10 mouse cellular contexts compared by ENCODE assay signal in the genomic region with DNA sequence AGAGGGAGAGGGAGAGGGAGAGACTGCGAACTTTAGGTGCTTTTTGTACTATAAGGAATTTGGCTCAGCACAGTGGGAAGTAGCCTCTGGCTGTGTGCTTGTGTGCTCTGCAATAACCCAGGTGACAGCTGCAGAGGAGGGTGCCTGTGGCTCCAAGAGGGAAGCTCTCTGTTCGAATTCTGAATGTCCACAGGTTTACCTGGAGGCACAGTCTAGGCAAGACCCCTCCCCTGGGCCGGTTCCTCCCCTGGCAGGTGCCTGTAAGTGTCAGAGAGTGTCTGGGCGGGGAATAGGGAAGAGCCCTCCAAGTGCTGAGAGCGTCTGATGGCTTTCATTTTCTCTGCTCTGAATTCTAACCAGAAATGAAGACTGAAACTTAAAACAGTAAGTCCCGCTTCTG.
DNase-seq lines count a peak whose midpoint lies in the region; ATAC-seq and TF ChIP-seq lines count a peak whose summit lies in the region.
"Had no signal": no experiment of that assay in that cellular context is flagged by ENCODE, and none has a peak within 500 bp of the region (broad histone marks: within the 10 kb centered on the region; RNA-seq: fewer than 3 reads in every experiment).

No protein-coding gene starts in this region.

- DNase-seq in heart, adult 11 months: peak; percentile 89
- no peak for DNase-seq in heart, adult 8-10 months (ENCODE audit: low spot score)
- DNase-seq in midbrain, postnatal 0 days (ENCODE audit: low spot score): no peak
- DNase-seq in midbrain, embryonic 10.5 days (ENCODE audit: low spot score): no peak
- no peak for DNase-seq in frontal cortex, postnatal 14 days (ENCODE audit: low spot score in 2 of 2)
- DNase-seq: cerebellum, adult 11 months had no signal

- no peak overlapping the region for H3K4me3 ChIP-seq in midbrain, postnatal 0 days (ENCODE audit: low read depth, low read length)
- H3K4me3 ChIP-seq in midbrain, embryonic 10.5 days: no peak overlapping the region
- H3K4me3 ChIP-seq in intestine, embryonic 15.5 days (replicated peaks): no peak overlapping the region; the same call in 1 of the 2 replicates
- H3K4me3 ChIP-seq in stomach, embryonic 16.5 days (replicated peaks; ENCODE audit: low read length): peak overlapping the region; percentile 28
- no peak overlapping the region for H3K4me3 ChIP-seq in forebrain, embryonic 12.5 days (replicated peaks)

- no peaks in the 10 kb centered on the region for H3K27me3 ChIP-seq in midbrain, postnatal 0 days (ENCODE audit: insufficient read depth, low read length)
- no peaks in the 10 kb centered on the region for H3K27me3 ChIP-seq in midbrain, embryonic 10.5 days (ENCODE audit: low read depth, poor library complexity, severe bottlenecking)
- H3K27me3 ChIP-seq in intestine, embryonic 15.5 days (replicated peaks): no peaks in the 10 kb centered on the region
- H3K27me3 ChIP-seq in stomach, embryonic 16.5 days (ENCODE audit: control insufficient read depth, insufficient read depth, low read length): no peaks in the 10 kb centered on the region
- 0 out of 2 replicates have a peak, but pooled peaks cover 3% of the 10 kb centered on the region for H3K27me3 ChIP-seq in forebrain, embryonic 12.5 days

- no peak for TF ChIP-seq CTCF in midbrain, postnatal 0 days (IDR thresholded peaks at IDR 0.05)

- H3K9me3 ChIP-seq in midbrain, postnatal 0 days (ENCODE audit: low read length): no peaks in the 10 kb centered on the region
- no peaks in the 10 kb centered on the region; the same call in 1 of the 2 replicates for H3K9me3 ChIP-seq in midbrain, embryonic 10.5 days (replicated peaks)
- no peaks in the 10 kb centered on the region for H3K9me3 ChIP-seq in intestine, embryonic 15.5 days
- H3K9me3 ChIP-seq in stomach, embryonic 16.5 days (replicated peaks; ENCODE audit: control insufficient read depth, low read length): no peaks in the 10 kb centered on the region
- H3K9me3 ChIP-seq in forebrain, embryonic 12.5 days: 0 out of 2 replicates have a peak, but pooled peaks cover 3% of the 10 kb centered on the region

- H3K9ac ChIP-seq in midbrain, postnatal 0 days (replicated peaks; ENCODE audit: low read length, poor library complexity, severe bottlenecking): no peak overlapping the region
- H3K9ac ChIP-seq in intestine, embryonic 15.5 days: no peak overlapping the region
- peak overlapping the region; percentile 52 for H3K9ac ChIP-seq in stomach, embryonic 16.5 days (ENCODE audit: low read length)
- H3K9ac ChIP-seq in forebrain, embryonic 12.5 days: no peak overlapping the region

- ATAC-seq in midbrain, postnatal 0 days (ENCODE audit: low FRiP score): no peak
- peak; percentile 36; the same call in 1 of the 2 replicates for ATAC-seq in intestine, embryonic 15.5 days
- no peak for ATAC-seq in stomach, embryonic 16.5 days (ENCODE audit: insufficient read depth, low FRiP score)
- ATAC-seq in forebrain, embryonic 12.5 days (ENCODE audit: low FRiP score): no peak
- ATAC-seq: activated CD4-positive, CD25-positive, alpha-beta regulatory T cell, adult 4 months had no signal

- 0 out of 2 replicates have a peak overlapping the region, but pooled peaks have one; percentile 18 for H3K27ac ChIP-seq in midbrain, postnatal 0 days (ENCODE audit: low read depth, low read length)
- H3K27ac ChIP-seq in midbrain, embryonic 10.5 days (replicated peaks): no peak overlapping the region
- H3K27ac ChIP-seq in intestine, embryonic 15.5 days: no peak overlapping the region
- H3K27ac ChIP-seq in stomach, embryonic 16.5 days (ENCODE audit: low read length): no peak overlapping the region
- no peak overlapping the region for H3K27ac ChIP-seq in forebrain, embryonic 12.5 days

- WGBS in midbrain, postnatal 0 days: 29% methylated on average over 6 of the region's 6 CpGs
- 26% methylated on average over 6 of the region's 6 CpGs for WGBS in midbrain, embryonic 10.5 days
- 32% methylated on average over 6 of the region's 6 CpGs for WGBS in intestine, embryonic 15.5 days
- WGBS in stomach, embryonic 16.5 days: 32% methylated on average over 6 of the region's 6 CpGs
- WGBS in forebrain, embryonic 12.5 days: 17% methylated on average over 6 of the region's 6 CpGs

- no peaks in the 10 kb centered on the region for H3K36me3 ChIP-seq in midbrain, postnatal 0 days (ENCODE audit: insufficient read depth, low read length)
- H3K36me3 ChIP-seq in midbrain, embryonic 10.5 days: no peaks in the 10 kb centered on the region
- no peaks in the 10 kb centered on the region for H3K36me3 ChIP-seq in intestine, embryonic 15.5 days
- no peaks in the 10 kb centered on the region for H3K36me3 ChIP-seq in stomach, embryonic 16.5 days (ENCODE audit: control insufficient read depth, insufficient read depth, low read length)
- H3K36me3 ChIP-seq in forebrain, embryonic 12.5 days (replicated peaks): no peaks in the 10 kb centered on the region

- peak overlapping the region; percentile 22; the same call in 1 of the 2 replicates for H3K4me2 ChIP-seq in midbrain, postnatal 0 days (ENCODE audit: low read depth, low read length, poor library complexity, severe bottlenecking)
- peak overlapping the region; percentile 40 for H3K4me2 ChIP-seq in intestine, embryonic 15.5 days (replicated peaks)
- peak overlapping the region; percentile 45; the same call in 1 of the 2 replicates for H3K4me2 ChIP-seq in stomach, embryonic 16.5 days (ENCODE audit: low read depth, low read length)
- H3K4me2 ChIP-seq in forebrain, embryonic 12.5 days: no peak overlapping the region

- H3K4me1 ChIP-seq in midbrain, postnatal 0 days (ENCODE audit: insufficient read depth, low read length): peaks cover 10% of the 10 kb centered on the region; the same call in 1 of the 2 replicates
- H3K4me1 ChIP-seq in midbrain, embryonic 10.5 days: peaks cover 20% of the 10 kb centered on the region
- H3K4me1 ChIP-seq in intestine, embryonic 15.5 days (replicated peaks): no peaks in the 10 kb centered on the region; the same call in none of the 2 replicates
- H3K4me1 ChIP-seq in stomach, embryonic 16.5 days (ENCODE audit: control insufficient read depth, insufficient read depth, low read length): peaks cover 5% of the 10 kb centered on the region; the same call in 1 of the 2 replicates
- H3K4me1 ChIP-seq in forebrain, embryonic 12.5 days: peaks cover 5% of the 10 kb centered on the region; the same call in 1 of the 2 replicates
